Comparison of ENCODE assay signal across 8 mouse cellular contexts in genomic region chr2:158379354-158380078, GRCm38 (mm10). TPM values are rescaled to one million over a fixed set of nuclear protein-coding genes. Genes with fewer than 3 reads are reported as not detected.
DNase-seq lines count a peak whose midpoint lies in the region; ATAC-seq and TF ChIP-seq lines count a peak whose summit lies in the region.
"Had no signal": no experiment of that assay in that cellular context is flagged by ENCODE, and none has a peak within 500 bp of the region (broad histone marks: within the 10 kb centered on the region; RNA-seq: fewer than 3 reads in every experiment).

No protein-coding gene starts in this region.

- H3K9me3 ChIP-seq in MEL (replicated peaks; ENCODE audit: insufficient read depth, low read length): no peaks in the 10 kb centered on the region
- H3K9me3 ChIP-seq in lung, embryonic 16.5 days (ENCODE audit: control insufficient read depth, low read length): no peaks in the 10 kb centered on the region
- H3K9me3 ChIP-seq: limb, embryonic 12.5 days had no signal

- no peak overlapping the region for H3K4me3 ChIP-seq in MEL (ENCODE audit: control insufficient read depth in 1 of 2, insufficient read depth in 1 of 2, low read depth in 2 of 2, low read length in 2 of 2)
- H3K4me3 ChIP-seq in lung, embryonic 16.5 days (ENCODE audit: low read length): no peak overlapping the region
- H3K4me3 ChIP-seq: limb, embryonic 12.5 days had no signal

- H3K36me3 ChIP-seq in MEL (ENCODE audit: control insufficient read depth in 1 of 2, insufficient read depth in 2 of 2, low read length in 2 of 2): no peaks in the 10 kb centered on the region
- no peaks in the 10 kb centered on the region for H3K36me3 ChIP-seq in lung, embryonic 16.5 days (ENCODE audit: control insufficient read depth, insufficient read depth, low read length)
- H3K36me3 ChIP-seq: limb, embryonic 12.5 days had no signal

- intact Hi-C loops in heart, postnatal 36 days (cut with DNase I): no loop called here

- no peak overlapping the region for H3K27ac ChIP-seq in MEL (ENCODE audit: control insufficient read depth, low read depth, low read length)
- H3K27ac ChIP-seq in lung, embryonic 16.5 days (ENCODE audit: low read length): no peak overlapping the region
- H3K27ac ChIP-seq: limb, embryonic 12.5 days had no signal

- peak; percentile 74 to 93 (median 84) for TF ChIP-seq CTCF in MEL (IDR thresholded peaks at IDR 0.05 in 2 of 3, conservative IDR thresholded peaks at IDR 0.05 in 1 of 3; ENCODE audit: control insufficient read depth in 1 of 3, insufficient read depth in 1 of 3, low read depth in 2 of 3, low read length in 3 of 3, poor library complexity in 1 of 3, severe bottlenecking in 1 of 3)

- no peak for TF ChIP-seq EP300 in MEL (IDR thresholded peaks at IDR 0.05; ENCODE audit: low read depth in 1 of 2, low read length in 2 of 2)

- H3K4me2 ChIP-seq in lung, embryonic 16.5 days (ENCODE audit: low read depth, low read length): no peak overlapping the region
- H3K4me2 ChIP-seq: limb, embryonic 12.5 days had no signal

- peak; percentile 89 for DNase-seq in CD4-positive, CD25-positive, alpha-beta regulatory T cell, adult 2 months (ENCODE audit: low read depth, low spot score)
- peak; percentile 94 for DNase-seq in MEL (ENCODE audit: low read depth, low spot score)
- peak; percentile 35 to 39 for DNase-seq in heart, postnatal 36 days
- DNase-seq in kidney, postnatal 4 days: peak; percentile 72 to 81
- DNase-seq in retina, embryonic 14.5 days (ENCODE audit: low spot score): peak; percentile 95

- no peak for TF ChIP-seq POLR2A in MEL (IDR thresholded peaks at IDR 0.05; ENCODE audit: control insufficient read depth in 1 of 2, insufficient read depth in 1 of 2, low read depth in 1 of 2, low read length in 2 of 2, poor library complexity in 1 of 2)

- peaks cover 0 to 5% of the 10 kb centered on the region in 2 experiments; a peak in 1 of 4 replicates for H3K4me1 ChIP-seq in MEL (ENCODE audit: control insufficient read depth in 1 of 2, insufficient read depth in 2 of 2, low read length in 2 of 2)
- peaks cover 7% of the 10 kb centered on the region; the same call in 1 of the 2 replicates for H3K4me1 ChIP-seq in lung, embryonic 16.5 days (replicated peaks; ENCODE audit: control insufficient read depth, insufficient read depth, low read length)

- peak; percentile 30 for TF ChIP-seq RAD21 in MEL (IDR thresholded peaks at IDR 0.05; ENCODE audit: low read depth, low read length)

- 38% methylated on average over 13 of the region's 13 CpGs for WGBS in lung, embryonic 16.5 days

- H3K79me2 ChIP-seq in MEL (ENCODE audit: control insufficient read depth, insufficient read depth, low read length, poor library complexity): no peaks in the 10 kb centered on the region

- peak; percentile 88 for ATAC-seq in common myeloid progenitor, adult 5-6 weeks (replicated peaks; ENCODE audit: low read depth, poor library complexity, severe bottlenecking)
- ATAC-seq in lung, embryonic 16.5 days (ENCODE audit: low read depth): peak; percentile 55; the same call in 1 of the 2 replicates

- no peaks in the 10 kb centered on the region; a peak in 1 of 4 replicates for H3K27me3 ChIP-seq in MEL (ENCODE audit: control insufficient read depth in 1 of 2, insufficient read depth in 2 of 2, low read length in 2 of 2)
- peaks cover 25% of the 10 kb centered on the region for H3K27me3 ChIP-seq in lung, embryonic 16.5 days (ENCODE audit: control insufficient read depth, insufficient read depth, low read depth, low read length)

- no peak overlapping the region for H3K9ac ChIP-seq in MEL (ENCODE audit: control insufficient read depth, low read depth, low read length, poor library complexity, severe bottlenecking)
- H3K9ac ChIP-seq in lung, embryonic 16.5 days (ENCODE audit: low read length): no peak overlapping the region
- H3K9ac ChIP-seq: limb, embryonic 12.5 days had no signal

TF ChIP-seq in MEL, 35 proteins besides CTCF, POLR2A, EP300 and RAD21:
- TF ChIP-seq ZNF384 (IDR thresholded peaks at IDR 0.05; ENCODE audit: low read depth, low read length) (peak; percentile 53; the same call in 1 of the 2 replicates), JUND (IDR thresholded peaks at IDR 0.05; ENCODE audit: low read depth, low read length) (peak; percentile 63; the same call in 1 of the 2 replicates), MEF2A (IDR thresholded peaks at IDR 0.05; ENCODE audit: extremely low read depth, insufficient replicate concordance, low read depth, low read length, poor library complexity, severe bottlenecking) (no peak), ETS1 (IDR thresholded peaks at IDR 0.05; ENCODE audit: low read depth, low read length) (no peak), NELFE (IDR thresholded peaks at IDR 0.05; ENCODE audit: low read depth, low read length) (no peak), POLR2AphosphoS5 (IDR thresholded peaks at IDR 0.05; ENCODE audit: borderline replicate concordance, low read depth, low read length) (no peak), NRF1 (IDR thresholded peaks at IDR 0.05; ENCODE audit: insufficient read depth, low read depth, low read length, poor library complexity, severe bottlenecking) (no peak), ZKSCAN1 (IDR thresholded peaks at IDR 0.05; ENCODE audit: low read depth, low read length) (no peak), MAX (IDR thresholded peaks at IDR 0.05; ENCODE audit: low read length) (no peak), GATA1 (IDR thresholded peaks at IDR 0.05; ENCODE audit: low read depth, low read length) (no peak), MXI1 (IDR thresholded peaks at IDR 0.05; ENCODE audit: low read depth, low read length) (no peak), ZC3H11A (IDR thresholded peaks at IDR 0.05; ENCODE audit: low read depth, low read length) (peak; percentile 47), MAZ (IDR thresholded peaks at IDR 0.05; ENCODE audit: low read depth, low read length) (no peak), SIN3A (IDR thresholded peaks at IDR 0.05; ENCODE audit: low read length) (no peak), UBTF (IDR thresholded peaks at IDR 0.05; ENCODE audit: borderline replicate concordance, insufficient read depth, low read depth, low read length) (no peak), CHD2 (IDR thresholded peaks at IDR 0.05; ENCODE audit: low read length) (no peak), USF1 (IDR thresholded peaks at IDR 0.05; ENCODE audit: low read depth, low read length) (no peak), GABPA (IDR thresholded peaks at IDR 0.05; ENCODE audit: low read depth, low read length) (no peak), TCF12 (IDR thresholded peaks at IDR 0.05; ENCODE audit: low read depth, low read length) (no peak), MAFK (IDR thresholded peaks at IDR 0.05; ENCODE audit: borderline replicate concordance, low read depth, low read length) (no peak), RCOR1 (IDR thresholded peaks at IDR 0.05; ENCODE audit: low read depth, low read length) (no peak), TAL1 (IDR thresholded peaks at IDR 0.05; ENCODE audit: low read length) (no peak), BHLHE40 (IDR thresholded peaks at IDR 0.05; ENCODE audit: borderline replicate concordance, low read depth, low read length) (no peak), CHD1 (IDR thresholded peaks at IDR 0.05; ENCODE audit: low read depth, low read length) (no peak), E2F4 (IDR thresholded peaks at IDR 0.05; ENCODE audit: borderline replicate concordance, low read depth, low read length) (no peak), HCFC1 (IDR thresholded peaks at IDR 0.05; ENCODE audit: low read depth, low read length) (peak; percentile 59; the same call in 1 of the 2 replicates), ELF1 (IDR thresholded peaks at IDR 0.05; ENCODE audit: low read depth, low read length) (no peak), POLR2AphosphoS2 (IDR thresholded peaks at IDR 0.05; ENCODE audit: low read length) (no peak), USF2 (IDR thresholded peaks at IDR 0.05; ENCODE audit: borderline replicate concordance in 1 of 2, insufficient read depth in 1 of 2, low read depth in 1 of 2, low read length in 2 of 2) (no peak), MYB (IDR thresholded peaks at IDR 0.05; ENCODE audit: low read depth, low read length) (no peak), MYC (IDR thresholded peaks at IDR 0.05; ENCODE audit: low read depth, low read length) (peak; percentile 63; the same call in 1 of the 2 replicates), ZMIZ1 (IDR thresholded peaks at IDR 0.05; ENCODE audit: low read depth, low read length) (no peak), TBP (IDR thresholded peaks at IDR 0.05; ENCODE audit: low read depth, low read length) (no peak), SMC3 (IDR thresholded peaks at IDR 0.05; ENCODE audit: low read depth, low read length) (peak; percentile 79), KAT2A (conservative IDR thresholded peaks at IDR 0.05; ENCODE audit: low read depth, low read length) (no peak)

RNA-seq across cellular contexts. Expression of gene Snhg11, which starts 4.1 kb away (rescaled TPM):
- total RNA-seq in MEL (2012; rRNA removed): not detected in 2 replicates
- polyA plus RNA-seq in MEL (2012; ENCODE audit: insufficient read depth in 1 of 2, insufficient read length in 2 of 2, low read depth in 1 of 2, low replicate concordance in 2 of 2, missing spikeins in 1 of 2): under 1 TPM in 1 of 2 experiments, not detected in 1; 0.06 TPM
- not detected in 2 replicates for total RNA-seq in common myeloid progenitor, adult 5-6 weeks (2017)
- total RNA-seq in heart, postnatal 36 days (2021): not detected
- 1.9 and 5.3 TPM in 2 replicates for polyA plus RNA-seq in lung, embryonic 16.5 days (2015; fragmentation: Nextera tagmentation; extraction: Ambion mirVana)

RNA-seq across cellular contexts. Expression of gene Ralgapb, which starts 30.1 kb away (rescaled TPM):
- 15.0 and 15.6 TPM in 2 replicates for total RNA-seq in MEL (2012; rRNA removed)
- polyA plus RNA-seq in MEL (2012; ENCODE audit: insufficient read depth in 1 of 2, insufficient read length in 2 of 2, low read depth in 1 of 2, low replicate concordance in 2 of 2, missing spikeins in 1 of 2): 100 to 1,000 TPM in 1 of 2 experiments, 10 to 100 TPM in 1; 20.7 to 122 TPM
- total RNA-seq in common myeloid progenitor, adult 5-6 weeks (2017): 34.1 and 35.7 TPM in 2 replicates
- total RNA-seq in heart, postnatal 36 days (2021): 10 to 100 TPM; 33.1 to 34.6 TPM
- polyA plus RNA-seq in lung, embryonic 16.5 days (2015; fragmentation: Nextera tagmentation; extraction: Ambion mirVana): 13.6 and 15.2 TPM in 2 replicates

Comparison
In these comparisons a context has a peak if more than half of its experiments do, and no peak if none do; other contexts are left out.
1. DNase-seq: peak in every context shown above with its lines; median percentile 95 in retina, embryonic 14.5 days; 94 in MEL; 89 in CD4-positive, CD25-positive, alpha-beta regulatory T cell, adult 2 months; 76 in kidney, postnatal 4 days; 37 in heart, postnatal 36 days.